Mouse (Mus musculus): Measurements from ENCODE around the gene Gm17387. TPM values are rescaled to one million over a fixed set of nuclear protein-coding genes. Genes with fewer than 3 reads are reported as not detected.
A peak's percentile ranks its signal among the peaks of the same experiment; 100 is the strongest.

The Gm17387 gene
- polyA plus RNA-seq, 1 experiment from 2014 or later, result not detected

DNA sequence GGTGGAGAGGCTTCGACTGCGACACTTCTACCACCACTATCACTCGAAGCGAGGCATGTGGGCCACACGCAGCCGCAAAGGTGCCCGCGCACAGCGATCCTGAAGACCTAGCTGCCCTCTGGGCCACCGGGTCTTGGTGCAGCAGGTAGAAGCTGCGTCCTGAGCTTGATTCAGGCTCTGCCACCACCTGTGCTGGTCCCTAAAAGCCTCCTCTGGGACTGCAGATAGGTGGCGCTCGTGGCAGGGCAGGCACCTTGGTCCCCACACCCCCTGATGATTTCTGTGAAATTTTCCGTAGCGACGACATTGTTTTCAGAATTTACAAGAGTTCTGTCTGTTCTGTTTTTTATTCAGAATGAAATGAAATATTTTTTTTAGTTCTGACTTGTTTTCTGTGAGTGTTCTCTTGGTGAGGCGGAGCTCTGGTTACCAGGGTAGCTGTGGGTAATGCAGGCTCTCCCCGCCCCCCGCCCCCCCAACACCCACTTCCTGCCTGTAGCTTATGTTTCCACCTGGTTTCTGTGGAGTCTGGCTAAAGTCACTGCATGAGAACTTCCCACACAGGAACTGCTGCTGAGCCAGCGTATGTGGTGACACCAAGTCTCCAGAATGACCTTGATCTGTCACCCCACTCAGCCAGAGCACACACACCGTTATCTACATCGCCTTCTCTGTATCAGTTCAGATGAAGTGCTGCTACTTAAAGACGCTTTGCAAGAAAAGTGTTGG, 43.2 kb downstream of the Gm17387 start:
- Histone ChIP-seq H3K4me1 (replicated peaks; ENCODE audit: control insufficient read depth, insufficient read depth, low read length) (no peaks in the 10 kb centered on the region), H3K27ac (ENCODE audit: low read depth, low read length) (no peak overlapping the region), H3K36me3 (ENCODE audit: control insufficient read depth, insufficient read depth) (no peaks in the 10 kb centered on the region), H3K4me2 (replicated peaks; ENCODE audit: low read depth) (no peak overlapping the region), H3K4me3 (ENCODE audit: low read depth, low read length) (no peak overlapping the region), H3K9me3 (ENCODE audit: control insufficient read depth) (no peaks in the 10 kb centered on the region), H3K9ac (ENCODE audit: low read depth, low read length) (no peak overlapping the region), H3K27me3 (replicated peaks; ENCODE audit: control insufficient read depth, insufficient read depth, low read length) (peaks cover 7% of the 10 kb centered on the region)
- peak; percentile 82 for TF ChIP-seq CTCF (IDR thresholded peaks at IDR 0.05; ENCODE audit: low read depth)
- 0 out of 2 replicates have a peak, but pooled peaks have one; percentile 15 for ATAC-seq
- WGBS, result 38% methylated on average over 23 of the region's 23 CpGs

DNA sequence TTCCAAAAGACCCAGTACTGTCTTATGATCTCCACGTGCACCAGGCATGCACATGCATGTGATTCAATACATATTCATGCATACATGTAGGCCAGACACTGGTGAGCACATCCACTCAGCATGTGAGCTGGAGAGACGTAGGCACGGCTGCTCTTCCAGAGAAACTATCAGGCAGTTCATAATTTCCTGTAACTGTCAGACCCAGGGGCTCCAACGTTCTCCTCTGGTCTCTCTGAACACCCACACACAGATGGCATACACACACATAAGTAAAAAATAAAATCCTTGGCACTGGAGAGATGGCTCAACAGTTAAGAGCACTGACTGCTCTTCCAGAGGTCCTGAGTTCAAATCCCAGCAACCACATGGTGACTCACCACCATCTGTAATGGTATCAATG, 44.9 kb downstream of the Gm17387 start:
- Histone ChIP-seq H3K27me3 (replicated peaks; ENCODE audit: control insufficient read depth, insufficient read depth, low read length) (peaks cover 7% of the 10 kb centered on the region), H3K4me2 (replicated peaks; ENCODE audit: low read depth) (no peak overlapping the region), H3K27ac (ENCODE audit: low read depth, low read length) (no peak overlapping the region), H3K36me3 (ENCODE audit: control insufficient read depth, insufficient read depth) (no peaks in the 10 kb centered on the region), H3K9ac (ENCODE audit: low read depth, low read length) (no peak overlapping the region), H3K4me3 (ENCODE audit: low read depth, low read length) (no peak overlapping the region), H3K9me3 (ENCODE audit: control insufficient read depth) (no peaks in the 10 kb centered on the region), H3K4me1 (replicated peaks; ENCODE audit: control insufficient read depth, insufficient read depth, low read length) (no peaks in the 10 kb centered on the region)
- TF ChIP-seq CTCF (IDR thresholded peaks at IDR 0.05; ENCODE audit: low read depth), result no peak
- ATAC-seq, result no peak
- WGBS, result 81% methylated on average over 4 of the region's 4 CpGs

DNA sequence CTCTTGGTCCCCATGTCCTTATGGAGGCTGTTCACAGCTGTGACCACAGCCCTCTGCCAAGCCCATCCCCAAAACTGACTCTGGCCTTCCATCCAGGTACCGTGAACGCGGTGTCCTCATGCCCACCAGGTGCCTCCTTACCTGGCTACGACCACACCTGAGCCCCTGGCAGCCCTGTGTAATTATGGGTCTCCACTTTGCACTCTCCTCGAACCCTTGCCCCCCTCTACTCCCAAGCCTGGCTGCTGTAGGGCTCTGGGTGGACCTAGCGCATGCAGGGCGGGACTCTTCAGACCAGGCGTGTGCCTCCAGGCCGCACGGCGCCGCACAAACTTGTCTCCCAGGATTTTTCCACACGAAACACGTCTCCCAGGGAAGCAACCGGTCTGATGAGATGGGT, 48.9 kb downstream of the Gm17387 start, which contains the start of gene Pkp3:
Pkp3 (plus strand) TSS at position 378 of the 400 bp plus-strand sequence.
- Histone ChIP-seq H3K4me2 (replicated peaks; ENCODE audit: low read depth) (no peak within 1 kb of the TSS), H3K9ac (ENCODE audit: low read depth, low read length) (no peak within 1 kb of the TSS), H3K4me1 (replicated peaks; ENCODE audit: control insufficient read depth, insufficient read depth, low read length) (no peaks in the 10 kb centered on the region), H3K4me3 (ENCODE audit: low read depth, low read length) (no peak within 1 kb of the TSS), H3K36me3 (ENCODE audit: control insufficient read depth, insufficient read depth) (peaks cover 7% of the 10 kb centered on the region; the same call in 1 of the 2 replicates), H3K9me3 (ENCODE audit: control insufficient read depth) (no peaks in the 10 kb centered on the region), H3K27ac (ENCODE audit: low read depth, low read length) (no peak within 1 kb of the TSS), H3K27me3 (replicated peaks; ENCODE audit: control insufficient read depth, insufficient read depth, low read length) (no peaks in the 10 kb centered on the region)
- no peak for TF ChIP-seq CTCF (IDR thresholded peaks at IDR 0.05; ENCODE audit: low read depth)
- 88% methylated on average over 15 of the region's 15 CpGs for WGBS
- no peak for ATAC-seq

DNA sequence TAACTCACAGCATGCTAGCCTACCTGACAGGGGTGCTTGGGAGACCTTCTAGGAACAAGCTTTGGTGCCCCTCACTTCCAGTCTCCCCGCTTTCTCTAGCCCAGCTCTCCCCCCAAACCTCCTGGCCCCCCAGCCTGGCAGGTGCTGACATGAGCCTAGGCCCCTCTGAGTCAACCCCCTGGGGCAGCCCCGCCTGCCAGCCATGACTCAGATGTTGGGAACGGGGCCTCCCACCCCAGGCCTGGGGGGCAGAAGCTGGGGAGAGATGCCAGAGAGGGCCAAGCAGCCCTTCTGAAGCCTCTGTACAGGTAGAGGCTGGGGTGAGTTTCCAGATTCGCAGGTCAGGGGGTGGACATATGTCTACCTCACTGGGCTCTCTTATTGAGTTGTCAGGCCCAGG, 49.9 kb downstream of the Gm17387 start:
- H3K4me1 ChIP-seq (replicated peaks; ENCODE audit: control insufficient read depth, insufficient read depth, low read length), result no peaks in the 10 kb centered on the region
- no peak overlapping the region for H3K4me2 ChIP-seq (replicated peaks; ENCODE audit: low read depth)
- no peaks in the 10 kb centered on the region for H3K27me3 ChIP-seq (replicated peaks; ENCODE audit: control insufficient read depth, insufficient read depth, low read length)
- H3K4me3 ChIP-seq (ENCODE audit: low read depth, low read length), result no peak overlapping the region
- TF ChIP-seq CTCF (IDR thresholded peaks at IDR 0.05; ENCODE audit: low read depth), result no peak
- no peak overlapping the region for H3K27ac ChIP-seq (ENCODE audit: low read depth, low read length)
- H3K9me3 ChIP-seq (ENCODE audit: control insufficient read depth), result no peaks in the 10 kb centered on the region
- no peak overlapping the region for H3K9ac ChIP-seq (ENCODE audit: low read depth, low read length)
- WGBS, result 71% methylated on average over 4 of the region's 4 CpGs
- peaks cover 13% of the 10 kb centered on the region; the same call in 1 of the 2 replicates for H3K36me3 ChIP-seq (ENCODE audit: control insufficient read depth, insufficient read depth)
- ATAC-seq, result no peak

Other genes starting within 250 kb of the Gm17387 start
- gene Syce1, start 241.3 kb upstream of the Gm17387 start, polyA plus RNA-seq (2015; fragmentation: Nextera tagmentation; extraction: Ambion mirVana), result 0.18 and 0.30 TPM in 2 replicates
- gene Zfp941, start 207.0 kb upstream of the Gm17387 start, polyA plus RNA-seq (2015; fragmentation: Nextera tagmentation; extraction: Ambion mirVana), result 0.59 and 0.76 TPM in 2 replicates
- gene Urah, start 194.1 kb upstream of the Gm17387 start, polyA plus RNA-seq (2015; fragmentation: Nextera tagmentation; extraction: Ambion mirVana), result 52.2 and 55.3 TPM in 2 replicates
- gene Scgb1c1, start 183.6 kb upstream of the Gm17387 start, polyA plus RNA-seq (2015; fragmentation: Nextera tagmentation; extraction: Ambion mirVana), result not detected in 2 replicates
- not detected in 2 replicates for gene Odf3, start 181.3 kb upstream of the Gm17387 start, polyA plus RNA-seq (2015; fragmentation: Nextera tagmentation; extraction: Ambion mirVana)
- gene Gm45785, start 172.8 kb upstream of the Gm17387 start, polyA plus RNA-seq (2015; fragmentation: Nextera tagmentation; extraction: Ambion mirVana), result not detected in 2 replicates
- 42.3 and 47.7 TPM in 2 replicates for gene Ric8a, start 172.2 kb upstream of the Gm17387 start, polyA plus RNA-seq (2015; fragmentation: Nextera tagmentation; extraction: Ambion mirVana)
- gene Bet1l, start 171.6 kb upstream of the Gm17387 start, polyA plus RNA-seq (2015; fragmentation: Nextera tagmentation; extraction: Ambion mirVana), result 42.4 and 52.6 TPM in 2 replicates
- 150 and 155 TPM in 2 replicates for gene Psmd13, start 147.2 kb upstream of the Gm17387 start, polyA plus RNA-seq (2015; fragmentation: Nextera tagmentation; extraction: Ambion mirVana)
- gene Sirt3, start 146.8 kb upstream of the Gm17387 start, polyA plus RNA-seq (2015; fragmentation: Nextera tagmentation; extraction: Ambion mirVana), result 28.9 and 30.9 TPM in 2 replicates
- 0.53 and 0.69 TPM in 2 replicates for gene Cox8b, start 128.7 kb upstream of the Gm17387 start, polyA plus RNA-seq (2015; fragmentation: Nextera tagmentation; extraction: Ambion mirVana)
- 52.8 and 53.0 TPM in 2 replicates for gene Nlrp6, start 108.2 kb upstream of the Gm17387 start, polyA plus RNA-seq (2015; fragmentation: Nextera tagmentation; extraction: Ambion mirVana)
- gene Pgghg, start 87.7 kb upstream of the Gm17387 start, polyA plus RNA-seq (2015; fragmentation: Nextera tagmentation; extraction: Ambion mirVana), result 18.9 and 19.4 TPM in 2 replicates
- 0.34 and 0.75 TPM in 2 replicates for gene Ifitm5, start 78.8 kb upstream of the Gm17387 start, polyA plus RNA-seq (2015; fragmentation: Nextera tagmentation; extraction: Ambion mirVana)
- 0.38 TPM in 1 of 2 replicates, not detected in the other for gene Gm45717, start 73.2 kb upstream of the Gm17387 start, polyA plus RNA-seq (2015; fragmentation: Nextera tagmentation; extraction: Ambion mirVana)
- gene Ifitm2, start 73.1 kb upstream of the Gm17387 start, polyA plus RNA-seq (2015; fragmentation: Nextera tagmentation; extraction: Ambion mirVana), result 686 and 738 TPM in 2 replicates
- 122 and 133 TPM in 2 replicates for gene Ifitm1, start 61.9 kb upstream of the Gm17387 start, polyA plus RNA-seq (2015; fragmentation: Nextera tagmentation; extraction: Ambion mirVana)
- 324 and 334 TPM in 2 replicates for gene Ifitm3, start 18.4 kb upstream of the Gm17387 start, polyA plus RNA-seq (2015; fragmentation: Nextera tagmentation; extraction: Ambion mirVana)
- gene Ifitm6, start 11.2 kb upstream of the Gm17387 start, polyA plus RNA-seq (2015; fragmentation: Nextera tagmentation; extraction: Ambion mirVana), result 0.93 and 1.0 TPM in 2 replicates
- 1.9 and 2.9 TPM in 2 replicates for gene B4galnt4, start 32.0 kb downstream of the Gm17387 start, polyA plus RNA-seq (2015; fragmentation: Nextera tagmentation; extraction: Ambion mirVana)
- 35.3 and 38.6 TPM in 2 replicates for gene Pkp3, start 49.1 kb downstream of the Gm17387 start, polyA plus RNA-seq (2015; fragmentation: Nextera tagmentation; extraction: Ambion mirVana)
- 42.1 and 43.2 TPM in 2 replicates for gene Sigirr, start 71.4 kb downstream of the Gm17387 start, polyA plus RNA-seq (2015; fragmentation: Nextera tagmentation; extraction: Ambion mirVana)
- 46.8 and 50.1 TPM in 2 replicates for gene Ano9, start 88.7 kb downstream of the Gm17387 start, polyA plus RNA-seq (2015; fragmentation: Nextera tagmentation; extraction: Ambion mirVana)
- 36.6 and 37.7 TPM in 2 replicates for gene Ptdss2, start 93.3 kb downstream of the Gm17387 start, polyA plus RNA-seq (2015; fragmentation: Nextera tagmentation; extraction: Ambion mirVana)
- gene Rnh1, start 143.7 kb downstream of the Gm17387 start, polyA plus RNA-seq (2015; fragmentation: Nextera tagmentation; extraction: Ambion mirVana), result 133 and 141 TPM in 2 replicates
- 71.8 and 72.3 TPM in 2 replicates for gene Hras, start 164.9 kb downstream of the Gm17387 start, polyA plus RNA-seq (2015; fragmentation: Nextera tagmentation; extraction: Ambion mirVana)
- 3.2 and 3.7 TPM in 2 replicates for gene Lrrc56, start 165.0 kb downstream of the Gm17387 start, polyA plus RNA-seq (2015; fragmentation: Nextera tagmentation; extraction: Ambion mirVana)
- 2.7 and 3.4 TPM in 2 replicates for gene Lmntd2, start 184.9 kb downstream of the Gm17387 start, polyA plus RNA-seq (2015; fragmentation: Nextera tagmentation; extraction: Ambion mirVana)
- 47.6 and 52.7 TPM in 2 replicates for gene Rassf7, start 186.7 kb downstream of the Gm17387 start, polyA plus RNA-seq (2015; fragmentation: Nextera tagmentation; extraction: Ambion mirVana)
- 24.7 and 27.8 TPM in 2 replicates for gene Phrf1, start 199.7 kb downstream of the Gm17387 start, polyA plus RNA-seq (2015; fragmentation: Nextera tagmentation; extraction: Ambion mirVana)
- gene Irf7, start 237.3 kb downstream of the Gm17387 start, polyA plus RNA-seq (2015; fragmentation: Nextera tagmentation; extraction: Ambion mirVana), result 120 and 124 TPM in 2 replicates
- 914 and 971 TPM in 2 replicates for gene Cdhr5, start 247.7 kb downstream of the Gm17387 start, polyA plus RNA-seq (2015; fragmentation: Nextera tagmentation; extraction: Ambion mirVana)